In genomic region chr19:10341817-10342439, GRCm38 (mm10) we compare ENCODE assay signal across 8 mouse cellular contexts. TPM values are rescaled to one million over a fixed set of nuclear protein-coding genes. Genes with fewer than 3 reads are reported as not detected.
A peak's percentile ranks its signal among the peaks of the same experiment; 100 is the strongest.
DNase-seq lines count a peak whose midpoint lies in the region.

No protein-coding gene starts in this region.

- peak; percentile 87 for DNase-seq in Muller cell, postnatal 12 days (ENCODE audit: inconsistent ontology term)
- DNase-seq in brain, adult 2 months (ENCODE audit: low read depth, low spot score) = peak; percentile 88
- DNase-seq in frontal cortex, postnatal 10 days (ENCODE audit: low spot score in 2 of 2) = peak; percentile 75 to 77
- DNase-seq in heart, postnatal 36 days = peak; percentile 65 to 72
- peak; percentile 69 to 87 for DNase-seq in left cerebral cortex, postnatal 25 days (ENCODE audit: low spot score in 2 of 2)
- peak; percentile 68 for DNase-seq in ovary, adult 18-20 months (ENCODE audit: low spot score)
- no peak for DNase-seq in liver
- DNase-seq in spleen, postnatal 36 days (ENCODE audit: low spot score in 2 of 2) = no peak

- intact Hi-C loops in heart, postnatal 36 days (cut with DNase I) = loop anchor here (1.0 to 2.0 kb wide), 2 partner anchors 49 to 53 kb away; no protein-coding TSS in a partner anchor
- intact Hi-C loops in left cerebral cortex, postnatal 25 days (cut with DNase I) = loop anchor here (2.0 kb wide), 1 partner anchor 47 kb away; the partner anchor contains the start of gene Syt7

RNA-seq across cellular contexts. Expression of gene Dagla, which starts 37.3 kb away (rescaled TPM):
- 1 to 10 TPM; 2.7 TPM for total RNA-seq in heart, postnatal 36 days (2021)
- 10 to 100 TPM; 90.4 to 91.2 TPM for total RNA-seq in left cerebral cortex, postnatal 25 days (2021)

RNA-seq across cellular contexts. Expression of gene Syt7, which starts 47.0 kb away (rescaled TPM):
- 10 to 100 TPM; 39.4 to 41.6 TPM for total RNA-seq in heart, postnatal 36 days (2021)
- 100 to 1,000 TPM; 309 to 332 TPM for total RNA-seq in left cerebral cortex, postnatal 25 days (2021)

Comparison
In these comparisons a context has a peak if more than half of its experiments do, and no peak if none do; other contexts are left out.
1. DNase-seq: peak in Muller cell, postnatal 12 days (single experiment), brain, adult 2 months (single experiment), frontal cortex, postnatal 10 days (2 of 2), heart, postnatal 36 days (2 of 2), left cerebral cortex, postnatal 25 days (2 of 2) and ovary, adult 18-20 months (single experiment); none in liver (single experiment) and spleen, postnatal 36 days (0 of 2).
2. RNA of gene Dagla, which starts 37.3 kb away (total RNA-seq): 90.4 to 91.2 TPM in left cerebral cortex, postnatal 25 days; 2.7 TPM in heart, postnatal 36 days; every median in the first group is over 10 times any median in the second.
3. RNA of gene Syt7, which starts 47.0 kb away (total RNA-seq): 309 to 332 TPM in left cerebral cortex, postnatal 25 days; 39.4 to 41.6 TPM in heart, postnatal 36 days; every median in the first group is over 4 times any median in the second.